Mouse (Mus musculus): Measurements from ENCODE around the gene Tenm2.

DNA sequence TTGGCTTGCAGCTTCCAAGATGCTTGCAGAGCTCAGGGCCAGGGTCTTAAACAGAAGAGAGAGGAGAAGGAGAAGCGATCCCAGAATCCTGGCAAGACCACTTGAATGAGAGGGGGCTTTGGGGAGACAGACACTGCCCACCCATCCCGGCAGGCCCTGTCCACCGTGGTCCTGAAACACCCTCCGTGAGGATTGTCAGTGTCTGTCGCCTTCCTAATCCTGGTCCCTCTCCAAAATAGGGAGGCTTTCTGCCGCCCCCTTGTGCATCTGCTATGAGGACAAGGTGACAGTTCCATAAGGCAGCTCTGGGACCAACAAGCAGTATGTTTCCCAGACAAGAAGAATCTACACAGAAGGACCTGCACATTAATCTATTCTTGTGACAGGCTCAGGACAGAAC lies 1007.6 kb downstream of the Tenm2 start:
- TF ChIP-seq EP300 (IDR thresholded peaks at IDR 0.05; ENCODE audit: insufficient read depth, low read depth, low read length): no peak
- TF ChIP-seq CTCF (IDR thresholded peaks at IDR 0.05): no peak
